Mouse (Mus musculus): ENCODE measurements at regions not wholly inside any gene's neighbourhood (a gene's known extent, or its start where the extent isn't known, plus 50 kb on each side); places are given as distances from the start of the nearest gene placed in this dataset.

- no peak for DNase-seq
- intact Hi-C loops (cut with DNase I; ENCODE audit: low total_unique reads), result no loop called here
Observed at GRCm38 (mm10) chr19:60286810-60287396, 60.4 kb upstream of the Fam204a start.

DNA sequence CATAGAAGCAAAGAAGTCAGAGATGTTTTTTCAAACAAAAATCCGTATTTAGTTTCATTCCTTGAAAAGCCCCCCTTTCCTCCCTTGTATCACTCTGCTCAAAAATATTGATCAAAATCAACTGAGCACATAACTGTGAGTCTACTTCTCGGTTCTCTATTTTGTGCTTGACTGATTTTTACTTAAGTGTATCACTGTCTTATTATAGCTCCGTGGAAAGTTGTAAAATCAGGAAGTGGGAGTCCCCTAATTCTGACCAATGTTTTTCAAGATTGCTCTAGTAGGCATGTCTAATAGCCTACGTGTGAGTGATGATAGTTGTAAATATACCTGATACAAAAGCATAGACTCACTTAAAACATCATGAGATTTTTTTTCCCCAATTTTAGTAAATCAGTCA is 58.4 kb upstream of the Fam204a start:
- intact Hi-C loops (cut with DNase I; ENCODE audit: low total_unique reads), result no loop called here
- DNase-seq, result no peak
